Mouse (Mus musculus) cerebellum, adult 2 months (tissue): ENCODE results near the gene Pskh1. TPM values are rescaled to one million over a fixed set of nuclear protein-coding genes. Genes with fewer than 3 reads are reported as not detected.

Experiments
- DNase-seq, 2 experiments: peaks; one replicate each; pipeline ENCODE4 v3.0.0; 2021
- H3K27ac ChIP-seq: fragments of 200-500 bp; 2 replicates; pipeline ENCODE4 v1.5.1; 2012; ENCODE audit warnings: low read length, control low read depth, inconsistent platforms; ENCODE audit not compliant: insufficient read depth
- H3K27me3 ChIP-seq: fragments of 200-500 bp; 2 replicates; pipeline ENCODE4 v1.6.1; 2012; ENCODE audit warnings: inconsistent platforms, mild to moderate bottlenecking, low read length, moderate library complexity; ENCODE audit not compliant: control insufficient read depth, insufficient read depth
- H3K4me1 ChIP-seq: fragments of 200-500 bp; 2 replicates; pipeline ENCODE4 v1.6.1; 2011; ENCODE audit warnings: low read length; ENCODE audit not compliant: control insufficient read depth, insufficient read depth
- H3K4me3 ChIP-seq: fragments of 200-500 bp; replicated peaks from 2 replicates; pipeline ENCODE3; 2011; ENCODE audit warnings: mild to moderate bottlenecking, low read depth, low read length, control low read depth; ENCODE audit not compliant: insufficient read depth
- CTCF ChIP-seq: fragments of 200-500 bp; IDR thresholded peaks from 2 replicates; pipeline ENCODE4 v1.5.1; 2011; ENCODE audit warnings: low read depth, mild to moderate bottlenecking, control low read depth, low read length, moderate library complexity, borderline replicate concordance; ENCODE audit not compliant: insufficient read depth
- POLR2A ChIP-seq: fragments of 200-500 bp; IDR thresholded peaks from 2 replicates; pipeline ENCODE4 v1.6.1; 2011; ENCODE audit warnings: low read length, control low read depth, borderline replicate concordance; ENCODE audit not compliant: insufficient read depth
- WGBS: fragments of 180-500 bp; shearing (Covaris S2); methylation state at CpG from one replicate; pipeline ENCODE4 v1.1.7; 2018; 5-methylcytosine and 5-hydroxymethylcytosine counted together
- polyA plus RNA-seq: library from polyadenylated mRNA; depleted of rRNA; stranded (reverse); fragments of >200 nt; gene quantifications from 2 replicates; pipeline ENCODE4 v1.2.3, GENCODE M21; 2012

Pskh1 gene
- polyA plus RNA-seq, 1 experiment, result 13.6 TPM

- peak in 1 of 2 experiments; percentile 56 for DNase-seq
- 0 out of 2 replicates have a peak, but pooled peaks have one; percentile 14 for TF ChIP-seq POLR2A
- TF ChIP-seq CTCF, result no peak
- Histone ChIP-seq H3K4me1 (0 out of 2 replicates have a peak, but pooled peaks cover under 1% of the 10 kb centered on the region), H3K27me3 (no peaks in the 10 kb centered on the region), H3K27ac (0 out of 2 replicates have a peak within 1 kb of the TSS, but pooled peaks have one; percentile 11), H3K4me3 (no peak within 1 kb of the TSS)
- 37% methylated on average over 8 of the region's 8 CpGs for WGBS
These were observed 43.1 kb downstream of the Pskh1 start, which contains the start of gene Lcat for GRCm38 (mm10) chr8:105943321-105943739. Lcat (minus strand) TSS chr8:105943382.

- Histone ChIP-seq H3K27ac (no peak overlapping the region), H3K4me3 (no peak overlapping the region), H3K27me3 (no peaks in the 10 kb centered on the region), H3K4me1 (peaks cover 15% of the 10 kb centered on the region)
- TF ChIP-seq CTCF, result no peak
- no peak for TF ChIP-seq POLR2A
- DNase-seq, result peak in 1 of 2 experiments; percentile 55
- WGBS, result 30% methylated on average over 10 of the region's 10 CpGs
These were observed 49.1 kb downstream of the Pskh1 start for GRCm38 (mm10) chr8:105949350-105949749.

- H3K27me3 ChIP-seq, result no peaks in the 10 kb centered on the region
- WGBS, result 21% methylated on average over 7 of the region's 7 CpGs
- TF ChIP-seq POLR2A (no peak), CTCF (no peak)
- peaks cover 15% of the 10 kb centered on the region for H3K4me1 ChIP-seq
- peak in 1 of 2 experiments; percentile 53 for DNase-seq
- H3K4me3 ChIP-seq, result no peak overlapping the region
- H3K27ac ChIP-seq, result peak overlapping the region; percentile 28; the same call in 1 of the 2 replicates
These were observed 50.9 kb downstream of the Pskh1 start for GRCm38 (mm10) chr8:105951057-105951659.

GRCm38 (mm10) chr8:105956556-105956955, 56.3 kb downstream of the Pskh1 start:
- WGBS, result 86% methylated on average over 4 of the region's 4 CpGs
- no peaks in the 10 kb centered on the region for H3K27me3 ChIP-seq
- no peak overlapping the region for H3K27ac ChIP-seq
- TF ChIP-seq POLR2A (no peak), CTCF (no peak)
- H3K4me3 ChIP-seq, result no peak overlapping the region
- peaks cover 13% of the 10 kb centered on the region for H3K4me1 ChIP-seq
- DNase-seq, result no peak

- Histone ChIP-seq H3K27ac (no peak overlapping the region), H3K4me3 (no peak overlapping the region), H3K4me1 (peaks cover 11% of the 10 kb centered on the region), H3K27me3 (no peaks in the 10 kb centered on the region)
- no peak for DNase-seq
- TF ChIP-seq POLR2A (no peak), CTCF (no peak)
- WGBS, result 77% methylated on average over 3 of the region's 4 CpGs
These were observed 57.6 kb downstream of the Pskh1 start for GRCm38 (mm10) chr8:105957813-105958212.

- 8% methylated on average over 7 of the region's 7 CpGs for WGBS
- peaks cover 11% of the 10 kb centered on the region for H3K4me1 ChIP-seq
- H3K4me3 ChIP-seq, result no peak overlapping the region
- peak; percentile 81 to 90 for DNase-seq
- no peak overlapping the region for H3K27ac ChIP-seq
- TF ChIP-seq CTCF (no peak), POLR2A (no peak)
- no peaks in the 10 kb centered on the region for H3K27me3 ChIP-seq
These were observed 59.1 kb downstream of the Pskh1 start for GRCm38 (mm10) chr8:105959350-105959749.

GRCm38 (mm10) chr8:105961101-105961500, 60.9 kb downstream of the Pskh1 start:
- DNase-seq, result no peak
- 85% methylated on average over 14 of the region's 14 CpGs for WGBS
- peaks cover 11% of the 10 kb centered on the region for H3K4me1 ChIP-seq
- H3K27ac ChIP-seq, result no peak overlapping the region
- H3K4me3 ChIP-seq, result no peak overlapping the region
- TF ChIP-seq POLR2A (no peak), CTCF (no peak)
- peaks cover 4% of the 10 kb centered on the region; the same call in 1 of the 2 replicates for H3K27me3 ChIP-seq

- no peak for DNase-seq
- H3K4me3 ChIP-seq, result no peak overlapping the region
- peaks cover 12% of the 10 kb centered on the region for H3K4me1 ChIP-seq
- 95% methylated on average over 10 of the region's 10 CpGs for WGBS
- TF ChIP-seq CTCF, result no peak
- no peak for TF ChIP-seq POLR2A
- H3K27me3 ChIP-seq, result peaks cover 4% of the 10 kb centered on the region; the same call in 1 of the 2 replicates
- H3K27ac ChIP-seq, result no peak overlapping the region
These were observed 61.3 kb downstream of the Pskh1 start for GRCm38 (mm10) chr8:105961536-105961935.
